Mouse (Mus musculus) lung, adult 2 months (tissue): Measurements from ENCODE around the gene Phb2. TPM values are rescaled to one million over a fixed set of nuclear protein-coding genes. Genes with fewer than 3 reads are reported as not detected.

Source experiments
- DNase-seq: peaks from one replicate; pipeline ENCODE4 v3.0.0; 2022
- H3K4me1 ChIP-seq: fragments of 200-500 bp; 2 replicates; pipeline ENCODE4 v1.6.1; 2011; ENCODE audit warnings: low read length; ENCODE audit not compliant: control insufficient read depth, insufficient read depth
- H3K4me3 ChIP-seq: fragments of 200-500 bp; replicated peaks from 2 replicates; pipeline ENCODE3; 2011; ENCODE audit warnings: low read depth, mild to moderate bottlenecking, control low read depth, low read length; ENCODE audit errors: extremely low read depth
- CTCF ChIP-seq: fragments of 200-500 bp; IDR thresholded peaks from 2 replicates; pipeline ENCODE4 v1.5.1; 2011; ENCODE audit warnings: mild to moderate bottlenecking, low read length, control low read depth; ENCODE audit not compliant: insufficient read depth
- POLR2A ChIP-seq: fragments of 200-500 bp; IDR thresholded peaks from 2 replicates; pipeline ENCODE4 v1.6.1; 2011; ENCODE audit warnings: low read depth, mild to moderate bottlenecking, control low read depth, low read length, borderline replicate concordance; ENCODE audit errors: extremely low read depth
- WGBS: fragments of 180-500 bp; shearing (Covaris S2); methylation state at CpG from one replicate; pipeline ENCODE4 v1.1.7; 2018; 5-methylcytosine and 5-hydroxymethylcytosine counted together
- polyA plus RNA-seq: library from polyadenylated mRNA; depleted of rRNA; stranded (reverse); fragments of >200 nt; gene quantifications from 2 replicates; pipeline ENCODE4 v1.2.3, GENCODE M21; 2012; rRNA removed

The Phb2 gene
- polyA plus RNA-seq, 1 experiment = 74.4 TPM

DNA sequence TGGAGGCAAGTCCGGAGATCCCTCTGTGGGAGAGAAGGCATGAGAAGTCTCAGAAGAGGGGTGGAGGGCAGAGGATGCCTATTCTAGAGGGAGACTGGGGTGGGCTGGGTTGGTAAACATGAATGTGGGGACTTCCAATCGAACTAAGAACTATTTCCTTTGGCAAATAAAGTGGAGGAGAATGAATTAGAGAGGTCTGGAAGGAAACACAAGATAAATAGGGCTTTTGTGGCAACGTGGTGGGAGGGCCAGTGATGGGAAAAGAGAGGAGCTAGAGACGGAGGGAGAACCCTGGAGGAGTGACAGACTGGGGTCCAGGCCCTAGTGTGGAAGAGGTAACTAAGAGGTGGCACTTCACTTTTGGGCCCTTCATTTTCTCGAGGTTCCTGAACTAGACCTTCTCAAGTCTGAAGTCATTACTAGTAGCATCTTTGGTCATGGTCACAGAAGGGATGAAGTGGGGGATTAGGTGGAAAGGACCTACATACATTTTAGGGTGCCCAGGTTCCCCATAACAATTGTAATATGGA, 45.3 kb downstream of the Phb2 start:
- no peak for TF ChIP-seq POLR2A
- TF ChIP-seq CTCF = no peak
- whole genome bisulfite sequencing = 14% methylated on average over 5 of the region's 5 CpGs
- no peak overlapping the region for H3K4me3 ChIP-seq
- peaks cover 12% of the 10 kb centered on the region; the same call in 1 of the 2 replicates for H3K4me1 ChIP-seq
- no peak for DNase-seq

DNA sequence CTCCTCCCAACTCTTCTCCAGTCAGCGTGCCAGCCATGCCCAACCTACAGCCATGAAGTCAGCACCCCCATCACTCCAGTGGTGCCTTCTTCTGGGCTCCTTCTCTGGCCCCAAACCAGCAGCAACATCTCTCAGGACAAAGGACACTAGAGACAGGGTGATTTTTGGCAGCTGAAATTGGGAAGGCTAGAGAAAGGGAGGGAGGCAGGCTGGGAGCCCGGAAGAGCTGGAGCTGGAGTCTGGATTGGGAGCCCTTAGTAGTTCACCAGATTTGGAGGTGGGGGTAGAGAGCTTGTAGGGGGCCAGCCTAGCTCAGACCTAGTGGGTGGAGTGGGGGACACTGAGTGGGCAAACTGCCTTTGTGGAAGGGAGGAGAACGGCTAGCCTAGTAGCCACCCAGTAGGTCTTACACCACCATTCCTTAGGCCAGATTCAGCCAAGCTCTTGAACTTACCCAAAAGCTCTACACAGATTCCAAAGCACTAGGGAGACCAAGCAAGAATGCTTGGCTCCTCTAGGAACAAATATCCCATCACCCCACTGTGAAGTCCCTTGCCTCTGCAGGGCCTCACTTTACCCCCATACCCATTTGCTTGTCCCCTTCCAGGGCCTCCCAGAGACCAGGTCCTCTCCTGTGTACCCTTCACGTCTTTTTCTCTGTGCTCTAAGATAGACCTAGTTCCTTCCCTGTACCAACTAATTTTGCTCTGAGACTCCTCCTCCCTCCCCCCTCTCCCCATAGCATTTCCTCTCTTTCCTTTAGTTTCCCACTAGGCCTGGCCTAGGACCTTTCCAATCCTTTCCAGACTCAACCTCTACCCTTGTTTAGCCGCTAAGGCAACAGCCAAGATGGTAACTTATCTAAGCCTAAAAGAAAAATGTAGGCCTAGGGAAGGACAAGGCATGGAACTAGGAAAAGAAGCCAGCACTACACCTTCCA, 46.0 kb downstream of the Phb2 start:
- Histone ChIP-seq H3K4me1 (peaks cover 12% of the 10 kb centered on the region; the same call in 1 of the 2 replicates), H3K4me3 (no peak overlapping the region)
- no peak for DNase-seq
- TF ChIP-seq POLR2A = no peak
- TF ChIP-seq CTCF = no peak
- WGBS = 43% methylated on average over 5 of the region's 5 CpGs

- TF ChIP-seq POLR2A (no peak), CTCF (no peak)
- Histone ChIP-seq H3K4me3 (no peak overlapping the region), H3K4me1 (peaks cover 12% of the 10 kb centered on the region; the same call in 1 of the 2 replicates)
- DNase-seq = no peak
- WGBS = 43% methylated on average over 2 of the region's 2 CpGs
Measured at GRCm38 (mm10) chr6:124758849-124759232, 46.7 kb downstream of the Phb2 start.

- TF ChIP-seq CTCF = peak; percentile 98
- 0 out of 2 replicates have a peak, but pooled peaks have one; percentile 8 for TF ChIP-seq POLR2A
- Histone ChIP-seq H3K4me3 (peak overlapping the region; percentile 4), H3K4me1 (peaks cover 11% of the 10 kb centered on the region; the same call in 1 of the 2 replicates)
- 2% methylated on average over 5 of the region's 5 CpGs for WGBS
- DNase-seq = peak; percentile 83
Measured at GRCm38 (mm10) chr6:124759259-124759658, 47.1 kb downstream of the Phb2 start.

- DNase-seq = no peak
- 79% methylated on average over 7 of the region's 7 CpGs for WGBS
- no peak for TF ChIP-seq POLR2A
- no peak for TF ChIP-seq CTCF
- Histone ChIP-seq H3K4me1 (no peaks in the 10 kb centered on the region), H3K4me3 (no peak overlapping the region)
Measured at GRCm38 (mm10) chr6:124765951-124766350, 53.8 kb downstream of the Phb2 start.

Other genes with a start within 250 kb of the Phb2 start
- 3.2 and 9.1 TPM in 2 replicates for gene Clstn3, start 247.5 kb upstream of the Phb2 start, polyA plus RNA-seq
- gene C1rl, start 219.2 kb upstream of the Phb2 start, polyA plus RNA-seq = 4.6 and 5.9 TPM in 2 replicates
- gene C1ra, start 199.9 kb upstream of the Phb2 start, polyA plus RNA-seq = 47.2 and 58.0 TPM in 2 replicates
- gene C1s1, start 170.0 kb upstream of the Phb2 start, polyA plus RNA-seq = 58.4 and 101 TPM in 2 replicates
- gene C1rb, start 142.0 kb upstream of the Phb2 start, polyA plus RNA-seq = not detected in 2 replicates
- 0.06 TPM in 1 of 2 replicates, not detected in the other for gene C1s2, start 76.3 kb upstream of the Phb2 start, polyA plus RNA-seq
- 83.3 and 112 TPM in 2 replicates for gene Lpcat3, start 49.3 kb upstream of the Phb2 start, polyA plus RNA-seq
- gene Emg1, start 158 bp upstream of the Phb2 start, polyA plus RNA-seq = 29.6 and 42.9 TPM in 2 replicates
- gene Ptpn6, start 26.4 kb downstream of the Phb2 start, polyA plus RNA-seq = 38.9 and 48.7 TPM in 2 replicates
- gene Grcc10, start 29.0 kb downstream of the Phb2 start, polyA plus RNA-seq = 222 and 226 TPM in 2 replicates
- 0.08 TPM in 1 of 2 replicates, not detected in the other for gene Gm45234, start 43.7 kb downstream of the Phb2 start, polyA plus RNA-seq
- 52.0 and 64.6 TPM in 2 replicates for gene Atn1, start 44.2 kb downstream of the Phb2 start, polyA plus RNA-seq
- 3.3 and 3.8 TPM in 2 replicates for gene Eno2, start 57.3 kb downstream of the Phb2 start, polyA plus RNA-seq
- gene Lrrc23, start 67.4 kb downstream of the Phb2 start, polyA plus RNA-seq = 26.2 and 35.8 TPM in 2 replicates
- 20.2 and 22.4 TPM in 2 replicates for gene Spsb2, start 96.3 kb downstream of the Phb2 start, polyA plus RNA-seq
- 117 and 218 TPM in 2 replicates for gene Tpi1, start 102.0 kb downstream of the Phb2 start, polyA plus RNA-seq
- 58.1 and 73.2 TPM in 2 replicates for gene Usp5, start 117.1 kb downstream of the Phb2 start, polyA plus RNA-seq
- 3.5 and 6.7 TPM in 2 replicates for gene Cdca3, start 117.2 kb downstream of the Phb2 start, polyA plus RNA-seq
- gene Gnb3, start 127.9 kb downstream of the Phb2 start, polyA plus RNA-seq = 0.31 and 0.36 TPM in 2 replicates
- gene P3h3, start 145.4 kb downstream of the Phb2 start, polyA plus RNA-seq = 34.9 and 42.1 TPM in 2 replicates
- 0.27 and 0.69 TPM in 2 replicates for gene Gpr162, start 151.6 kb downstream of the Phb2 start, polyA plus RNA-seq
- gene Cd4, start 175.9 kb downstream of the Phb2 start, polyA plus RNA-seq = 1.9 and 2.7 TPM in 2 replicates
- 1.4 and 1.9 TPM in 2 replicates for gene Lag3, start 199.4 kb downstream of the Phb2 start, polyA plus RNA-seq
- 1,982 and 2,310 TPM in 2 replicates for gene Ptms, start 207.8 kb downstream of the Phb2 start, polyA plus RNA-seq
- gene Mlf2, start 219.1 kb downstream of the Phb2 start, polyA plus RNA-seq = 313 and 336 TPM in 2 replicates